Mouse (Mus musculus) cerebellum, adult 2 months (tissue): ENCODE data around the gene Lmntd1. TPM values are rescaled to one million over a fixed set of nuclear protein-coding genes. Genes with fewer than 3 reads are reported as not detected.

ENCODE experiments used
- DNase-seq, 2 experiments: peaks; one replicate each; pipeline ENCODE4 v3.0.0; 2021
- H3K27ac ChIP-seq: fragments of 200-500 bp; 2 replicates; pipeline ENCODE4 v1.5.1; 2012; ENCODE audit warnings: low read length, control low read depth, inconsistent platforms; ENCODE audit not compliant: insufficient read depth
- H3K27me3 ChIP-seq: fragments of 200-500 bp; 2 replicates; pipeline ENCODE4 v1.6.1; 2012; ENCODE audit warnings: inconsistent platforms, mild to moderate bottlenecking, low read length, moderate library complexity; ENCODE audit not compliant: control insufficient read depth, insufficient read depth
- H3K4me1 ChIP-seq: fragments of 200-500 bp; 2 replicates; pipeline ENCODE4 v1.6.1; 2011; ENCODE audit warnings: low read length; ENCODE audit not compliant: control insufficient read depth, insufficient read depth
- H3K4me3 ChIP-seq: fragments of 200-500 bp; replicated peaks from 2 replicates; pipeline ENCODE3; 2011; ENCODE audit warnings: mild to moderate bottlenecking, low read depth, low read length, control low read depth; ENCODE audit not compliant: insufficient read depth
- CTCF ChIP-seq: fragments of 200-500 bp; IDR thresholded peaks from 2 replicates; pipeline ENCODE4 v1.5.1; 2011; ENCODE audit warnings: low read depth, mild to moderate bottlenecking, control low read depth, low read length, moderate library complexity, borderline replicate concordance; ENCODE audit not compliant: insufficient read depth
- POLR2A ChIP-seq: fragments of 200-500 bp; IDR thresholded peaks from 2 replicates; pipeline ENCODE4 v1.6.1; 2011; ENCODE audit warnings: low read length, control low read depth, borderline replicate concordance; ENCODE audit not compliant: insufficient read depth
- WGBS: fragments of 180-500 bp; shearing (Covaris S2); methylation state at CpG from one replicate; pipeline ENCODE4 v1.1.7; 2018; 5-methylcytosine and 5-hydroxymethylcytosine counted together
- polyA plus RNA-seq: library from polyadenylated mRNA; depleted of rRNA; stranded (reverse); fragments of >200 nt; gene quantifications from 2 replicates; pipeline ENCODE4 v1.2.3, GENCODE M21; 2012

Gene Lmntd1
- polyA plus RNA-seq, 1 experiment, result 0.70 TPM

DNA sequence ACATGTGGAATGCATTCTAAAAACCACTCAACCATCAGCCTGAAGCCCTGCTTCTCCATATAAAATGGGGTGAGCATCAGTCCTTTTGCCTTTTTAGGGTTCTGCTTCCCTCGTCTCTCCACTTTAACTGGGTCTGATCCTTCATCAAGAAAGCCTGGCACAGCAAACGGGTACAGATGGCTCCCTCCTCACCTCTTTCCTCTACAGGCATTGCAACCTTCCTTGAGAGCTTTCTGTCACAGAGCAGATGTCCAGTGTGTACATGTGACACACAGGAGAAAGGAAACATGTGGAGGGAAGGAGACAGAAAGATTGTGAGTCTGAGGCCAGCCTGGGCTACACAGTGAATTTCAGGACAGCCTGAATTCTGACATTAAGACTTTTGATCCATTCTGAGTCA is 125.9 kb downstream of the Lmntd1 start:
- Histone ChIP-seq H3K27me3 (no peaks in the 10 kb centered on the region), H3K4me3 (no peak overlapping the region), H3K27ac (no peak overlapping the region), H3K4me1 (peaks cover 3% of the 10 kb centered on the region)
- DNase-seq, result peak in 1 of 2 experiments; percentile 44
- TF ChIP-seq POLR2A, result no peak
- no peak for TF ChIP-seq CTCF
- WGBS, result 18% methylated on average over 2 of the region's 2 CpGs

DNA sequence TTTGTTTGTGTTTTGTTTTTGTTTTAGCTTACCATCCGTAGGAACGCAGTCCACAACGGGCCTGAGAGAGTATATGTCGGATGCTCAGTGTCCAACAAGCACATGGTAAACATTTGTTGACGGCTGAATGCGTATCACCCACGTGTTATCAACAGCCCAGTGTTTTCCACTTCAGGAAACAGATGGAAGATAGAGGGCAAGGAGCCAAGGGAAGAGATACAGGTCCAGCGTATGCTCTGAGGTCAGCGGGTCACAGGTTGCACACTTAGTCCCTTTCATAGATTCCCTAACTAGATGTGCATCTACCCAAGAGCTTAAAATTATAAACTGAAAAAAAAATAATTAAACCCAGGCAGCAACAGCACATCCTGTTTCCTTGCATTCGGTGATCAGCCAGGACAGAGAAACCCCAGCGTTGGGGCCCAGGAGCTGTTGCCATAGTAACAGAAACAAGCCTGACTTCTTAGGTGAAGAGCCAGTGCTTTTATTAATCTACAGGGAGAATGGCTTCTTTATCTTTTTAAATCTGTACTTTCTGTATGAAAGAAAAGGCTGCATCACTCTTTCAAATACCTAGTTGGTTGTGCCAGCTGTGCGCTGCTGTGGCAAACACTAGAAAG is 128.0 kb downstream of the Lmntd1 start:
- TF ChIP-seq CTCF (no peak), POLR2A (no peak)
- Histone ChIP-seq H3K27ac (no peak overlapping the region), H3K4me1 (peaks cover 13% of the 10 kb centered on the region), H3K27me3 (no peaks in the 10 kb centered on the region), H3K4me3 (no peak overlapping the region)
- WGBS, result 47% methylated on average over 12 of the region's 12 CpGs
- no peak for DNase-seq

DNA sequence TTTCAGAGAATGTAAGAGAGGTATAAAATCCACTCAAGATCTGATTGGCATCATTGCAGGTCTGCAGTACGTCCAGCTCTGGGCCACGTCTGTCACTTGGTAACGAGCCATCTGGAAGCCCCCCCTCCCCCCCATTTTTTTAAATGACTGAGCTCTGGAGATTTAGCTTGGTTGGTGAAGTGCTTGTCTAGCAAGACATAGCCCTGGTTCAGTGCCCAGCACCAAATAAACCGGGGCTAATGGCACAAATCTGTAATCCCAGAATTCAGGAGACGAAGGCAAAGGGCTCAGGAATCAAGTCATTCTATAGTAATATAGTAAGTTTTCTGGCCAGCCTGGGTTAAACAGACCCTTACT is 130.8 kb downstream of the Lmntd1 start:
- no peaks in the 10 kb centered on the region for H3K27me3 ChIP-seq
- WGBS, result 37% methylated on average over 5 of the region's 5 CpGs
- H3K27ac ChIP-seq, result no peak overlapping the region
- TF ChIP-seq CTCF (no peak), POLR2A (no peak)
- no peak overlapping the region for H3K4me3 ChIP-seq
- DNase-seq, result no peak
- H3K4me1 ChIP-seq, result peaks cover 11% of the 10 kb centered on the region

DNA sequence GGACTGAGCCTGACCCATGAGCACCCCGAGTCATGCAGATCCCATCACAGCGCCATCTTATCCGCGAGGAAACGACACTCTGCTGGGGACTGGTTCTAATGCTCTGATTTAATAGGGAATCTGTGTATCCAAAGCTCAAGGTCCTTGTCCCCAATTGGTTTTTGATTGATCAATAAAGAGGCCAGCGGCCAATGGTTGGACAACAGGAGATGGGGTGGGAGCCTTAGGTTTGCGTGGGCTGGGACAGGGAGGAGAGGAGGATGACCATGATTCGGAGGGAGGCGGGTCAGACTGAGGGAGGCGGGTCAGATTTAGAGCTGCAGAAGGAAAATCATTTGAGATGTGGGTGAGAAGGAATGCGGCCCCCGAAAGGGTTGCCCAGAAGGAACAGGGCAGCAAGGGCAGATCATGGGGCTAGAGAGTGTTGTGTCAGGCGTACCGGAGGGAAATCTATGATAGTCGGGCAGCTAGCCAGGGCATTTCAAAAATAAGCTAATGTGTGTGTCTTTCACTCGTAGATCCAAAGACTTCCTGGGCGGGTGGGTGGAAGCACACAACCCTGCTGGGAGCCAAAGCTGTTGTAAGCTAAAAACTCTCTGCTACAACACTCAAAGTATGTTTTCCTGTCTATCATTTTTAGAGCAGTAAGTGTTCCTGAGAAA is 131.3 kb downstream of the Lmntd1 start:
- 67% methylated on average over 17 of the region's 17 CpGs for WGBS
- H3K27ac ChIP-seq, result no peak overlapping the region

DNA sequence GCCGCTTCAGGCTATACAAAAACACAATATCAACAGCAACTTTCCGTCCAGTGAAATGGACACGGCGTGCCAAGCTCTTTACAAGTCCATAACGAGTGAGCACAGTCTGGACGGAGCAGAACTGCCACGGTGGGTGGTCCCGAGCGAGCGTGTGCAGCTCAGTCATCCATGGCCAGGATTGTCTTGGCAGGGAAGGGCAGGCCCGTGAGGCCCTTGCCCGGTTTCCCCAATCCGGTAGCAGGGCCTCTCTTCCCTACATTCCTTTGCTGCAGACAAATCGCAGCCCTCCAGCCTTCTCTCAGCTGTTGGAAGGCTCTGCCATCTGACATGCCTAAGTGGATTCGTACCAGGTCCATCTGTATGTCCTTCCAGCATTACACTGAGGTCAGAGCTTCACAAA is 132.2 kb downstream of the Lmntd1 start:
- H3K27ac ChIP-seq, result no peak overlapping the region
- TF ChIP-seq POLR2A, result no peak
- no peak for TF ChIP-seq CTCF
- peaks cover 10% of the 10 kb centered on the region; the same call in 1 of the 2 replicates for H3K4me1 ChIP-seq
- H3K4me3 ChIP-seq, result no peak overlapping the region
- H3K27me3 ChIP-seq, result no peaks in the 10 kb centered on the region
- WGBS, result 28% methylated on average over 15 of the region's 15 CpGs
- DNase-seq, result peak; percentile 23 to 32

More for the DNA sequence above, 131.3 kb downstream of the Lmntd1 start:
- peak in 1 of 2 experiments; percentile 33 for DNase-seq
- H3K4me3 ChIP-seq, result no peak overlapping the region
- TF ChIP-seq POLR2A (no peak), CTCF (no peak)
- no peaks in the 10 kb centered on the region for H3K27me3 ChIP-seq
- H3K4me1 ChIP-seq, result peaks cover 10% of the 10 kb centered on the region; the same call in 1 of the 2 replicates

DNA sequence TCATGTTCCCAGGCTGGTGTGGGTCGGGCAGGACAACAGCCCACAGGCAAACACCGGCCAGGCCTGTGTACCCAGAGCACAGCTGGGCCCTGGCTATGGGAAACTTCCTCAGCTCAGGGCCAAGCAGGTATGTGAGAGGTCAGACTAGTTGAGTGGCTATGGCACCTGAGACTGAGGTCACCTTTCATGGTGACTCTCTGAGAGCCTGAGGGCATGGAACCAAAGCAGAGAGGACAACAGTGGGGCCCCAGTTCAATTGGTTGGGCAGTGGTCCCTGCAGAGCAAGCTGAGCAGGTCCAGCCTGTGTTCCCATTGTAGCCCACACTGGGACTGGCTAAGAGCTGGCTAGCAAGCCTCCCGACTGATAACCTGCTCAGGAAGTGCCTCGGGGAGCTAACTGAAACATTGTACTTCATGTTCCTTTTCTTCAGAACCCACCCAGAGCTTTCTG is 135.3 kb downstream of the Lmntd1 start:
- no peak overlapping the region for H3K27ac ChIP-seq
- H3K4me1 ChIP-seq, result peaks cover 10% of the 10 kb centered on the region; the same call in 1 of the 2 replicates
- no peak for DNase-seq
- 94% methylated on average over 4 of the region's 4 CpGs for WGBS
- TF ChIP-seq POLR2A, result no peak
- no peaks in the 10 kb centered on the region for H3K27me3 ChIP-seq
- H3K4me3 ChIP-seq, result no peak overlapping the region

DNA sequence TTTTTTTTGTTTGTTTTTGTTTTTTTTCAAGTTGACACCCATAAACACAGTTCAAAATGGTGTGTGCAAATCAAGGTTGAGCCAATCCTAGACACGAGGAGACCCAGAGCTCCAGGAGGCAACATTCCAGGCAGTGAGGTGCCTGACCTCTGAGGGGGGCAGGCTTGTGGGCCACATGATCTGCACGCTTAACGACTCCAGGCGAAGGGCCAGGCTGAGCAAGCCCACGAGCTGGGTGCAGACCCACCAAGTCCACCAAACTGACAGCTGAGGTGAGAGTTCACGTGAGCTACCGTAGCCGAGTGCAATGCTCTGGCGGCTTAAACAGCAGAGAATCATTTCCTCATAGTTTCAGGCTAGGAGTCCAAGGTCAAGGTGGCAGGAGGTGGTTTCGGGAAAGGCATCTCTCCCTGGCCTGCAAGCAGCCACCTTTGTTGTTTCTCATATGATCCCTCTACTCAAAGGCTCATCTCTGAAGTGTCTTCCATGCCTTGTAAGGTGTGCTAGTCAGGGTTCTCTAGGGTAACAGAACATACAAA is 136.7 kb downstream of the Lmntd1 start:
- H3K4me3 ChIP-seq, result no peak overlapping the region
- no peak for TF ChIP-seq CTCF
- no peak for TF ChIP-seq POLR2A
- H3K27me3 ChIP-seq, result no peaks in the 10 kb centered on the region
- 85% methylated on average over 10 of the region's 10 CpGs for WGBS
- no peak overlapping the region for H3K27ac ChIP-seq
- no peak for DNase-seq
- H3K4me1 ChIP-seq, result 0 out of 2 replicates have a peak, but pooled peaks cover 5% of the 10 kb centered on the region
